Mouse (Mus musculus) cerebellum, postnatal 36 days (tissue): ENCODE measurements at regions not wholly inside any gene's neighbourhood (a gene's known extent, or its start where the extent isn't known, plus 50 kb on each side); places are given as distances from the start of the nearest gene placed in this dataset.

Source experiments
- DNase-seq, 2 experiments: peaks; one replicate each; pipeline ENCODE4 v3.0.0; 2021 to 2022; ENCODE audit warnings: mixed read lengths in 2 of 2

GRCm38 (mm10) chrX:57711914-57712313 lies 208.4 kb upstream of the Gpr101 start:
- DNase-seq: no peak

- DNase-seq: no peak
Measured at GRCm38 (mm10) chrX:57709115-57709877, 205.7 kb upstream of the Gpr101 start.

- DNase-seq: no peak
Measured at GRCm38 (mm10) chrX:57708501-57708900, 204.9 kb upstream of the Gpr101 start.

- DNase-seq: no peak
Measured at GRCm38 (mm10) chrX:57707932-57708331, 204.4 kb upstream of the Gpr101 start.

GRCm38 (mm10) chrX:57706683-57707308 lies 203.2 kb upstream of the Gpr101 start:
- DNase-seq: no peak

GRCm38 (mm10) chrX:57692506-57692905 lies 188.9 kb upstream of the Gpr101 start:
- DNase-seq: no peak

GRCm38 (mm10) chrX:57676764-57677163 lies 173.2 kb upstream of the Gpr101 start:
- no peak for DNase-seq

- peak; percentile 10 to 28 for DNase-seq
Measured at GRCm38 (mm10) chrX:57674955-57675354, 171.4 kb upstream of the Gpr101 start.

GRCm38 (mm10) chrX:57659571-57659970 lies 156.0 kb upstream of the Gpr101 start:
- DNase-seq: peak; percentile 12 to 21

- DNase-seq: peak in 1 of 2 experiments; percentile 6
Measured at GRCm38 (mm10) chrX:57656035-57656434, 152.5 kb upstream of the Gpr101 start.

- no peak for DNase-seq
Measured at GRCm38 (mm10) chrX:57655483-57655882, 151.9 kb upstream of the Gpr101 start.
